Mouse (Mus musculus) intestine, embryonic 14.5 days (tissue): ENCODE data around the gene Fbxw7. TPM values are rescaled to one million over a fixed set of nuclear protein-coding genes. Genes with fewer than 3 reads are reported as not detected.

ENCODE experiments used
- ATAC-seq: fragments of 200-750 bp; cut with Nextera tagmentation; replicated peaks from 2 replicates; pipeline ENCODE4 v1.8.0; 2017; ENCODE audit warnings: low read depth, moderate number of reproducible peaks, moderate TSS enrichment, moderate library complexity; ENCODE audit not compliant: low FRiP score, low TSS enrichment
- DNase-seq: peaks from one replicate; pipeline ENCODE4 v3.0.0-alpha.2; 2018; ENCODE audit warnings: low spot score
- H3K27ac ChIP-seq: fragments of 300-500 bp; sonication (generic); 2 replicates; pipeline ENCODE4 v1.5.1; 2014; ENCODE audit warnings: low read depth, mild to moderate bottlenecking, control low read depth
- H3K27me3 ChIP-seq: fragments of 300-500 bp; sonication (generic); replicated peaks from 2 replicates; pipeline ENCODE4 v1.6.1; 2014; ENCODE audit warnings: low read length, control low read depth; ENCODE audit not compliant: control insufficient read depth, insufficient read depth
- H3K36me3 ChIP-seq: fragments of 300-500 bp; sonication (generic); 2 replicates; pipeline ENCODE4 v1.6.1; 2014; ENCODE audit warnings: low read length, control low read depth; ENCODE audit not compliant: control insufficient read depth, insufficient read depth
- H3K4me1 ChIP-seq: fragments of 300-500 bp; sonication (generic); replicated peaks from 2 replicates; pipeline ENCODE4 v1.6.1; 2014; ENCODE audit warnings: low read length, control low read depth, mixed read lengths; ENCODE audit not compliant: control insufficient read depth, insufficient read depth
- H3K4me2 ChIP-seq: fragments of 300-500 bp; sonication (generic); 2 replicates; pipeline ENCODE4 v1.6.1; 2014; ENCODE audit warnings: low read length
- H3K4me3 ChIP-seq: fragments of 300-500 bp; sonication (generic); 2 replicates; pipeline ENCODE4 v1.5.1; 2014; ENCODE audit warnings: low read depth, low read length, control low read depth, mixed read lengths
- H3K9ac ChIP-seq: fragments of 300-500 bp; sonication (generic); 2 replicates; pipeline ENCODE4 v1.6.1; 2014; ENCODE audit warnings: mild to moderate bottlenecking, low read length
- H3K9me3 ChIP-seq: fragments of 300-500 bp; sonication (generic); 2 replicates; pipeline ENCODE4 v1.6.1; 2016; ENCODE audit warnings: low read length, control low read depth; ENCODE audit not compliant: control insufficient read depth
- WGBS: fragments of 180-500 bp; shearing (Covaris S2); extraction: QIAGEN DNeasy Blood & Tissue Kit; methylation state at CpG from one replicate; pipeline ENCODE4 v1.1.7; 2014; 5-methylcytosine and 5-hydroxymethylcytosine counted together
- polyA plus RNA-seq: library from polyadenylated mRNA; unstranded; fragments of >200 nt; fragmentation: Nextera tagmentation; extraction: Ambion mirVana; gene quantifications from 2 replicates; pipeline ENCODE4 v1.2.1, GENCODE M21; 2014

The Fbxw7 gene
- polyA plus RNA-seq, 1 experiment from 2014 or later = 12.7 TPM

- Histone ChIP-seq H3K4me2 (peak overlapping the region; percentile 87), H3K4me3 (peak overlapping the region; percentile 90), H3K27me3 (no peaks in the 10 kb centered on the region), H3K27ac (peak overlapping the region; percentile 96), H3K9ac (peak overlapping the region; percentile 84), H3K4me1 (peaks cover 19% of the 10 kb centered on the region), H3K9me3 (no peaks in the 10 kb centered on the region), H3K36me3 (0 out of 2 replicates have a peak, but pooled peaks cover 3% of the 10 kb centered on the region)
- under 1% methylated on average over 29 of the region's 29 CpGs for WGBS
- ATAC-seq (no peak), DNase-seq (peak; percentile 72)
Measured at GRCm38 (mm10) chr3:84815461-84815860, 393 bp downstream of the Fbxw7 start.

- Histone ChIP-seq H3K9me3 (no peaks in the 10 kb centered on the region), H3K27me3 (no peaks in the 10 kb centered on the region), H3K27ac (no peak overlapping the region), H3K4me2 (no peak overlapping the region), H3K9ac (no peak overlapping the region), H3K4me1 (peaks cover 19% of the 10 kb centered on the region), H3K4me3 (no peak overlapping the region), H3K36me3 (0 out of 2 replicates have a peak, but pooled peaks cover 3% of the 10 kb centered on the region)
- 74% methylated on average over 1 of the region's 1 CpGs for WGBS
- no peak for ATAC-seq
- no peak for DNase-seq
Measured at GRCm38 (mm10) chr3:84816951-84817350, 1.9 kb downstream of the Fbxw7 start.

- no peak for DNase-seq
- Histone ChIP-seq H3K4me2 (no peak overlapping the region), H3K4me1 (peaks cover 9% of the 10 kb centered on the region), H3K36me3 (0 out of 2 replicates have a peak, but pooled peaks cover 6% of the 10 kb centered on the region), H3K9me3 (no peaks in the 10 kb centered on the region), H3K27ac (no peak overlapping the region), H3K9ac (no peak overlapping the region), H3K27me3 (no peaks in the 10 kb centered on the region), H3K4me3 (no peak overlapping the region)
- ATAC-seq = no peak
- WGBS = 84% methylated on average over 2 of the region's 2 CpGs
Measured at GRCm38 (mm10) chr3:84820654-84821201, 5.7 kb downstream of the Fbxw7 start.

- ATAC-seq = no peak
- 49% methylated on average over 5 of the region's 5 CpGs for WGBS
Measured at GRCm38 (mm10) chr3:84825990-84826389, 10.9 kb downstream of the Fbxw7 start.

GRCm38 (mm10) chr3:84826405-84826804, 11.3 kb downstream of the Fbxw7 start:
- ATAC-seq = no peak
- Histone ChIP-seq H3K4me3 (no peak overlapping the region), H3K27me3 (no peaks in the 10 kb centered on the region), H3K27ac (no peak overlapping the region), H3K4me1 (no peaks in the 10 kb centered on the region), H3K4me2 (no peak overlapping the region), H3K9ac (no peak overlapping the region), H3K9me3 (no peaks in the 10 kb centered on the region), H3K36me3 (0 out of 2 replicates have a peak, but pooled peaks cover 3% of the 10 kb centered on the region)
- DNase-seq = no peak
- 83% methylated on average over 3 of the region's 3 CpGs for WGBS

More at GRCm38 (mm10) chr3:84825990-84826389, 10.9 kb downstream of the Fbxw7 start:
- H3K27ac ChIP-seq = no peak overlapping the region
- H3K36me3 ChIP-seq = 0 out of 2 replicates have a peak, but pooled peaks cover 3% of the 10 kb centered on the region
- no peaks in the 10 kb centered on the region for H3K9me3 ChIP-seq
- H3K4me1 ChIP-seq = no peaks in the 10 kb centered on the region
- no peak overlapping the region for H3K4me3 ChIP-seq
- H3K4me2 ChIP-seq = no peak overlapping the region
- H3K27me3 ChIP-seq = no peaks in the 10 kb centered on the region
- no peak for DNase-seq
- H3K9ac ChIP-seq = no peak overlapping the region

- H3K4me1 ChIP-seq = no peaks in the 10 kb centered on the region
- no peak overlapping the region for H3K4me3 ChIP-seq
- 0 out of 2 replicates have a peak, but pooled peaks cover 3% of the 10 kb centered on the region for H3K36me3 ChIP-seq
- no peak overlapping the region for H3K9ac ChIP-seq
- ATAC-seq (no peak), DNase-seq (no peak)
- WGBS = 92% methylated on average over 3 of the region's 3 CpGs
- H3K27me3 ChIP-seq = no peaks in the 10 kb centered on the region
- H3K4me2 ChIP-seq = no peak overlapping the region
- no peak overlapping the region for H3K27ac ChIP-seq
- H3K9me3 ChIP-seq = no peaks in the 10 kb centered on the region
Measured at GRCm38 (mm10) chr3:84826938-84827337, 11.9 kb downstream of the Fbxw7 start.

GRCm38 (mm10) chr3:84827617-84828016, 12.5 kb downstream of the Fbxw7 start:
- ATAC-seq = no peak
- DNase-seq = no peak
- H3K4me3 ChIP-seq = no peak overlapping the region
- H3K9me3 ChIP-seq = no peaks in the 10 kb centered on the region
- no peak overlapping the region for H3K27ac ChIP-seq
- H3K27me3 ChIP-seq = no peaks in the 10 kb centered on the region
- 0 out of 2 replicates have a peak, but pooled peaks cover 3% of the 10 kb centered on the region for H3K36me3 ChIP-seq
- WGBS = 92% methylated on average over 4 of the region's 4 CpGs
- H3K9ac ChIP-seq = no peak overlapping the region
- no peaks in the 10 kb centered on the region for H3K4me1 ChIP-seq
- H3K4me2 ChIP-seq = no peak overlapping the region

GRCm38 (mm10) chr3:84829366-84829765, 14.3 kb downstream of the Fbxw7 start:
- no peaks in the 10 kb centered on the region for H3K4me1 ChIP-seq
- H3K4me3 ChIP-seq = no peak overlapping the region
- WGBS = 92% methylated on average over 1 of the region's 1 CpGs
- no peak overlapping the region for H3K4me2 ChIP-seq
- DNase-seq = no peak
- H3K27me3 ChIP-seq = no peaks in the 10 kb centered on the region
- ATAC-seq = no peak
- H3K9me3 ChIP-seq = no peaks in the 10 kb centered on the region
- H3K36me3 ChIP-seq = no peaks in the 10 kb centered on the region
- no peak overlapping the region for H3K27ac ChIP-seq
- no peak overlapping the region for H3K9ac ChIP-seq

- H3K4me1 ChIP-seq = no peaks in the 10 kb centered on the region
- H3K9ac ChIP-seq = no peak overlapping the region
- WGBS = 76% methylated on average over 5 of the region's 5 CpGs
- H3K27ac ChIP-seq = no peak overlapping the region
- H3K9me3 ChIP-seq = no peaks in the 10 kb centered on the region; the same call in 1 of the 2 replicates
- no peak overlapping the region for H3K4me2 ChIP-seq
- H3K4me3 ChIP-seq = no peak overlapping the region
- no peaks in the 10 kb centered on the region for H3K27me3 ChIP-seq
- DNase-seq (no peak), ATAC-seq (no peak)
- no peaks in the 10 kb centered on the region for H3K36me3 ChIP-seq
Measured at GRCm38 (mm10) chr3:84836029-84836428, 21.0 kb downstream of the Fbxw7 start.
